In the genomic region with DNA sequence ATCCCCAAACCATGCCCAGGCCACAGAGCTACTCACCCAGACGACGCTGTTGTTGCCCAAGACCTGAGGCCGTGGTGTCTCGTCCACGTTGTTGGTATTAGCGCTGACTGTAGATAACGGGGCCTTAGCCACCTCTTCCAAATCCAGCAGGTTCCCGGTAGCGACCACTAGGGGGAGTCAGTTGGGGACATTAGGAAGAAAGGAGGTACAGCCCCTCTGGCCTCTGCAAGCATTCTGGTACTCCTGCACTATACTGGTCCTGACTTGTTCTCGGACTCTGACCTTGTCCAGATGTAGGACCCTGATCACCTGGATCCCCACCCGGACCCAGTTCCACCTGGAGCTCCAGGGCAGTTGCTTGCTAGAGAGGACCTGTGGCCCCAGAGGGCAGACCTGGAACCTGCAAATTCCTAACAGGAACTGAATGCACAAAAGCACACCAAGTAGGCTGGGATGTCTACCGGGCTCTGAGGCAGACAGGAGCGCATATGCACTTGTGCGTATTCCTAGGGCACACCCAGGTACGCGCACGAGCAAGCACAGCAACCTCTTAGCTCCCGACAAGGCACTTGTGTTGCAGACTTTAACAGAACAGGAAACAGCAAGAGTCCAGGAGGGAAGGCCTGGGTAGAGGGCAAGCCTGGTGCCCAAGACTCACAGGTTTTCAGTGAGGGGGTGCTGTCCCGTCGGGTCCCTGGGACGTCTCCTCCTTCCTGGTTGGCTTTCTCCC, we compare ENCODE assay signal across 8 mouse cellular contexts. TPM values are rescaled to one million over a fixed set of nuclear protein-coding genes. Genes with fewer than 3 reads are reported as not detected.
DNase-seq lines count a peak whose midpoint lies in the region; TF ChIP-seq lines count a peak whose summit lies in the region.

No protein-coding gene starts in this region.

- DNase-seq in adrenal gland, postnatal 25 days, result peak; percentile 49
- DNase-seq in adrenal gland, postnatal 14 days, result no peak
- DNase-seq in testis, postnatal 10 days (ENCODE audit: low spot score), result no peak
- peak; percentile 61 for DNase-seq in liver, adult 2 months (ENCODE audit: extremely low read depth, low read depth, low spot score)
- peak; percentile 49 to 58 for DNase-seq in thymus, postnatal 36 days
- no peak for DNase-seq in ovary, postnatal 36 days (ENCODE audit: low spot score)
- DNase-seq in kidney, postnatal 10 days, result no peak

- no peaks in the 10 kb centered on the region for H3K27me3 ChIP-seq in testis, adult 2 months (ENCODE audit: control insufficient read depth, insufficient read depth, low read length)
- no peaks in the 10 kb centered on the region for H3K27me3 ChIP-seq in liver, adult 2 months (ENCODE audit: control insufficient read depth, insufficient read depth, low read length)

- no peaks in the 10 kb centered on the region for H3K79me2 ChIP-seq in liver, adult 2 months (ENCODE audit: control insufficient read depth, insufficient read depth, low read length)

- no peak overlapping the region for H3K27ac ChIP-seq in testis, adult 2 months (ENCODE audit: control insufficient read depth, insufficient read depth, low read depth, low read length)
- no peak overlapping the region for H3K27ac ChIP-seq in liver, adult 2 months (replicated peaks; ENCODE audit: insufficient read depth, low read depth, low read length)

- no peak for TF ChIP-seq POLR2A in testis, adult 2 months (IDR thresholded peaks at IDR 0.05; ENCODE audit: control insufficient read depth, low read depth, low read length)
- TF ChIP-seq POLR2A in liver, adult 2 months (IDR thresholded peaks at IDR 0.05; ENCODE audit: extremely low read depth, insufficient read depth, low read length), result no peak

- H3K4me1 ChIP-seq in testis, adult 2 months (ENCODE audit: control insufficient read depth, insufficient read depth, low read length), result no peaks in the 10 kb centered on the region
- peaks cover 7% of the 10 kb centered on the region for H3K4me1 ChIP-seq in liver, adult 2 months (ENCODE audit: control insufficient read depth, insufficient read depth, low read length)

- peak; percentile 58; the same call in 1 of the 2 replicates for TF ChIP-seq CTCF in testis, adult 2 months (IDR thresholded peaks at IDR 0.05; ENCODE audit: control insufficient read depth, insufficient read depth, insufficient replicate concordance, low read depth, low read length)
- TF ChIP-seq CTCF in liver, adult 2 months (IDR thresholded peaks at IDR 0.05; ENCODE audit: low read depth, low read length), result peak; percentile 77

- no peak overlapping the region for H3K4me3 ChIP-seq in testis, adult 2 months (ENCODE audit: control insufficient read depth, low read depth, low read length)
- no peak overlapping the region for H3K4me3 ChIP-seq in liver, adult 2 months (ENCODE audit: insufficient read depth, low read depth, low read length)

- no peaks in the 10 kb centered on the region for H3K36me3 ChIP-seq in testis, adult 2 months (ENCODE audit: control insufficient read depth, insufficient read depth, low read length)
- H3K36me3 ChIP-seq in liver, adult 2 months (ENCODE audit: control insufficient read depth, insufficient read depth, low read length), result peaks cover 7% of the 10 kb centered on the region; the same call in 1 of the 2 replicates

- WGBS in liver, adult 2 months, result 58% methylated on average over 21 of the region's 21 CpGs

- H3K9ac ChIP-seq in liver, adult 2 months (ENCODE audit: low read depth, low read length), result no peak overlapping the region

RNA-seq across cellular contexts. Expression of a gene that starts 18.4 kb away (rescaled TPM):
- total RNA-seq in adrenal gland, postnatal 25 days (2021), result 42.4 and 43.3 TPM in 2 replicates
- total RNA-seq in adrenal gland, postnatal 14 days (2021), result 46.4 and 53.1 TPM in 2 replicates
- 1.7 and 1.9 TPM in 2 replicates for polyA plus RNA-seq in testis, adult 2 months (2012; rRNA removed)
- 6.5 and 7.4 TPM in 2 replicates for total RNA-seq in liver, adult 2 months (2014; rRNA removed)
- 19.8 and 21.1 TPM in 2 replicates for polyA plus RNA-seq in liver, adult 2 months (2012; rRNA removed)

RNA-seq across cellular contexts. Expression of a gene that starts 45.4 kb away (rescaled TPM):
- total RNA-seq in adrenal gland, postnatal 25 days (2021), result 16.7 and 22.0 TPM in 2 replicates
- total RNA-seq in adrenal gland, postnatal 14 days (2021), result 19.6 and 21.5 TPM in 2 replicates
- polyA plus RNA-seq in testis, adult 2 months (2012; rRNA removed), result 0.87 and 0.95 TPM in 2 replicates
- total RNA-seq in liver, adult 2 months (2014; rRNA removed), result 1.1 and 1.3 TPM in 2 replicates
- 0.86 and 1.1 TPM in 2 replicates for polyA plus RNA-seq in liver, adult 2 months (2012; rRNA removed)

Comparison
In these comparisons a context has a peak if more than half of its experiments do, and no peak if none do; other contexts are left out.
1. DNase-seq: peak in adrenal gland, postnatal 25 days (single experiment), liver, adult 2 months (single experiment) and thymus, postnatal 36 days (2 of 2); none in adrenal gland, postnatal 14 days (single experiment), testis, postnatal 10 days (single experiment), ovary, postnatal 36 days (single experiment) and kidney, postnatal 10 days (single experiment).